Mouse (Mus musculus): ENCODE results near the gene Spag7.

Gene Spag7

GRCm38 (mm10) chr11:70681170-70681569 is 12.0 kb upstream of the Spag7 start:
- no peak for DNase-seq

- no peak for DNase-seq
These were observed 10.7 kb upstream of the Spag7 start for GRCm38 (mm10) chr11:70679894-70680293.

GRCm38 (mm10) chr11:70679361-70679760 is 10.1 kb upstream of the Spag7 start:
- no peak for DNase-seq

- DNase-seq = no peak
These were observed 9.4 kb upstream of the Spag7 start for GRCm38 (mm10) chr11:70678576-70678975.

- no peak for DNase-seq
These were observed 8.9 kb upstream of the Spag7 start for GRCm38 (mm10) chr11:70678092-70678491.

- DNase-seq = no peak
These were observed 5.3 kb upstream of the Spag7 start for GRCm38 (mm10) chr11:70674501-70674900.

- peak; percentile 16 to 20 for DNase-seq
These were observed 4.8 kb upstream of the Spag7 start for GRCm38 (mm10) chr11:70674014-70674413.

- peak in 1 of 2 experiments; percentile 16 for DNase-seq
These were observed 2.3 kb upstream of the Spag7 start for GRCm38 (mm10) chr11:70671333-70672047.

- DNase-seq = peak; percentile 26 to 43
These were observed 1.3 kb upstream of the Spag7 start for GRCm38 (mm10) chr11:70670483-70670882.

- DNase-seq = peak; percentile 89 to 90
These were observed 548 bp upstream of the Spag7 start for GRCm38 (mm10) chr11:70669582-70670345.

GRCm38 (mm10) chr11:70668335-70668770 is 863 bp downstream of the Spag7 start:
- peak; percentile 86 to 89 for DNase-seq

GRCm38 (mm10) chr11:70667271-70668150 is 1.7 kb downstream of the Spag7 start:
- peak; percentile 16 to 17 for DNase-seq

- DNase-seq = no peak
These were observed 2.5 kb downstream of the Spag7 start for GRCm38 (mm10) chr11:70666687-70667086.

- DNase-seq = no peak
These were observed 4.5 kb downstream of the Spag7 start for GRCm38 (mm10) chr11:70664741-70665140.

- DNase-seq = no peak
These were observed 5.3 kb downstream of the Spag7 start for GRCm38 (mm10) chr11:70663957-70664356.

- DNase-seq = no peak
These were observed 6.1 kb downstream of the Spag7 start for GRCm38 (mm10) chr11:70663101-70663500.

- no peak for DNase-seq
These were observed 8.6 kb downstream of the Spag7 start for GRCm38 (mm10) chr11:70660571-70660970.

GRCm38 (mm10) chr11:70658942-70659341 is 10.3 kb downstream of the Spag7 start:
- no peak for DNase-seq

- DNase-seq = no peak
These were observed 10.7 kb downstream of the Spag7 start for GRCm38 (mm10) chr11:70658521-70658920.

GRCm38 (mm10) chr11:70657991-70658390 is 11.2 kb downstream of the Spag7 start:
- no peak for DNase-seq

GRCm38 (mm10) chr11:70657573-70657972 is 11.6 kb downstream of the Spag7 start:
- no peak for DNase-seq

GRCm38 (mm10) chr11:70656964-70657363 is 12.3 kb downstream of the Spag7 start, which contains the start of gene Eno3:
Eno3 (plus strand) TSS chr11:70657202.
- peak; percentile 53 to 55 for DNase-seq

- peak; percentile 72 to 74 for DNase-seq
These were observed 12.7 kb downstream of the Spag7 start for GRCm38 (mm10) chr11:70656456-70656927.
